In the genomic region with DNA sequence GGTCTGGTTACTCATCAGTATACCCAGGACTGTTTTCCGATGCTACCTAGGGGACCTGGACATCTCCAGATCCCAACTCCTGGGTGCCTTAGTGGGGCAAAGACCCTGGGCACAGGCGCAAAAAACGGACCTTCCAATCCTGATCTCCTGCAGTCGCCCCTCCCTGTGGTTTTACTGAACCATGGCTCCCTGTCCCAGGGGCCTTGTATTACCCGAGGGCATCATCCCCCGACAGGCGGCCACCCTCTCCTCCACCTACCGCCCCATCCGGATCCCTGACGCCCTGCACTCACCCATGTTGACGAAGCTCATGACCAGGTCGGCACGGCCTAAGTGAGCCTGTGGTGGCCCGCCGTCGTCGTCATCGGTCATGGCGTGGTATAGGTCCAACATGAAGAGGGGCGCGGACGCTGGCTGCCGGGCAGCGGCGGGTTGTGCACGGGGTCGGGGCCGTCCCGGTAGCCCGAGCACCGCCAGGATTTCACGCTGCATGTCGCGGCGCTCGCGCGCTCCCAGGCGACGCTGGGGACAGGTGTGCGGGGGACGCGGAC, we compare ENCODE assay signal across 8 mouse cellular contexts. TPM values are rescaled to one million over a fixed set of nuclear protein-coding genes. Genes with fewer than 3 reads are reported as not detected.
DNase-seq lines count a peak whose midpoint lies in the region; ATAC-seq and TF ChIP-seq lines count a peak whose summit lies in the region.

No protein-coding gene starts in this region.

- TF ChIP-seq POLR2A in heart, adult 2 months (IDR thresholded peaks at IDR 0.05; ENCODE audit: insufficient read depth, low read depth, low read length), result no peak
- TF ChIP-seq POLR2A in cerebellum, adult 2 months (IDR thresholded peaks at IDR 0.05; ENCODE audit: borderline replicate concordance, insufficient read depth, low read length), result no peak

- H3K27ac ChIP-seq in heart, adult 2 months, result no peak overlapping the region
- H3K27ac ChIP-seq in cerebellum, adult 2 months (ENCODE audit: insufficient read depth, low read length), result no peak overlapping the region

- peaks cover 8% of the 10 kb centered on the region for H3K9me3 ChIP-seq in G1E (replicated peaks)
- H3K9me3 ChIP-seq in megakaryocyte, embryonic 14.5 days, result no peaks in the 10 kb centered on the region

- H3K9ac ChIP-seq in heart, adult 2 months (ENCODE audit: low read depth, low read length), result peak overlapping the region; percentile 17

- no peaks in the 10 kb centered on the region for H3K4me1 ChIP-seq in heart, adult 2 months (ENCODE audit: control insufficient read depth, insufficient read depth, low read length)
- peaks cover 15% of the 10 kb centered on the region for H3K4me1 ChIP-seq in G1E (ENCODE audit: insufficient read depth, low read depth, low read length)
- peaks cover 65% of the 10 kb centered on the region for H3K4me1 ChIP-seq in megakaryocyte, embryonic 14.5 days
- no peaks in the 10 kb centered on the region for H3K4me1 ChIP-seq in cerebellum, adult 2 months (ENCODE audit: control insufficient read depth, insufficient read depth, low read length)

- peak overlapping the region; percentile 47 for H3K4me3 ChIP-seq in heart, adult 2 months
- H3K4me3 ChIP-seq in G1E (ENCODE audit: low read depth, low read length), result peak overlapping the region; percentile 69; the same call in 1 of the 2 replicates
- H3K4me3 ChIP-seq in megakaryocyte, embryonic 14.5 days (replicated peaks), result peak overlapping the region; percentile 99
- H3K4me3 ChIP-seq in cerebellum, adult 2 months (replicated peaks; ENCODE audit: insufficient read depth, low read depth, low read length), result no peak overlapping the region

- TF ChIP-seq CTCF in heart, adult 2 months (IDR thresholded peaks at IDR 0.05), result no peak
- TF ChIP-seq CTCF in G1E (IDR thresholded peaks at IDR 0.05; ENCODE audit: low read depth, low read length), result no peak
- TF ChIP-seq CTCF in cerebellum, adult 2 months (IDR thresholded peaks at IDR 0.05; ENCODE audit: borderline replicate concordance, insufficient read depth, low read depth, low read length), result no peak

- H3K79me2 ChIP-seq in heart, adult 2 months (replicated peaks; ENCODE audit: control insufficient read depth, insufficient read depth, low read length), result no peaks in the 10 kb centered on the region

- no peak for DNase-seq in heart, adult 2 months
- DNase-seq in heart, adult 18-20 months, result no peak
- no peak for DNase-seq in G1E (ENCODE audit: low spot score)
- no peak for DNase-seq in cerebellum, adult 9-11 months
- DNase-seq in cerebellum, adult 2 months, result no peak
- no peak for DNase-seq in Muller cell, postnatal 12 days (ENCODE audit: inconsistent ontology term)

- H3K36me3 ChIP-seq in heart, adult 2 months (ENCODE audit: control insufficient read depth, insufficient read depth, low read length), result no peaks in the 10 kb centered on the region
- H3K36me3 ChIP-seq in G1E (replicated peaks), result no peaks in the 10 kb centered on the region
- H3K36me3 ChIP-seq in megakaryocyte, embryonic 14.5 days (replicated peaks; ENCODE audit: low read length), result peaks cover 8% of the 10 kb centered on the region

- ATAC-seq in G1E (ENCODE audit: extremely low read depth, insufficient number of reproducible peaks, low FRiP score, poor library complexity, severe bottlenecking), result no peak
- peak; percentile 4 to 20; a peak in 1 of 4 replicates for ATAC-seq in hematopoietic stem cell, adult 5-6 weeks (replicated peaks in 1 of 2; ENCODE audit: insufficient read depth in 1 of 2, low FRiP score in 2 of 2, low TSS enrichment in 1 of 2, low read depth in 1 of 2, poor library complexity in 2 of 2, severe bottlenecking in 2 of 2)

- intact Hi-C loops in heart, adult 2 months (cut with DNase I), result no loop called here

- 4% methylated on average over 43 of the region's 43 CpGs for WGBS in heart, adult 2 months
- WGBS in cerebellum, adult 2 months, result 3% methylated on average over 43 of the region's 43 CpGs

- H3K27me3 ChIP-seq in heart, adult 2 months (ENCODE audit: control insufficient read depth, insufficient read depth, low read length), result peaks cover 8% of the 10 kb centered on the region
- peaks cover 43% of the 10 kb centered on the region for H3K27me3 ChIP-seq in G1E (ENCODE audit: insufficient read depth, low read length)
- peaks cover 23% of the 10 kb centered on the region for H3K27me3 ChIP-seq in megakaryocyte, embryonic 14.5 days (replicated peaks)
- H3K27me3 ChIP-seq in cerebellum, adult 2 months (ENCODE audit: control insufficient read depth, insufficient read depth, low read length), result no peaks in the 10 kb centered on the region; the same call in 1 of the 2 replicates

- no peak for TF ChIP-seq EP300 in heart, adult 2 months (IDR thresholded peaks at IDR 0.05; ENCODE audit: insufficient read depth, low read depth, low read length)

RNA-seq across cellular contexts. Expression of a gene that starts 0.9 kb away (rescaled TPM):
- not detected for total RNA-seq in heart, adult 2 months (2021)
- not detected in 2 replicates for polyA plus RNA-seq in heart, adult 2 months (2012; rRNA removed)
- not detected for total RNA-seq in heart, adult 18-20 months (2021)
- total RNA-seq in G1E (2014; fragmentation: Nextera tagmentation) (not detected in 2 replicates), G1E (2017) (0.05 TPM in 1 of 2 replicates, not detected in the other)
- 0.02 and 0.10 TPM in 2 replicates for polyA plus RNA-seq in G1E (2012)
- total RNA-seq in hematopoietic stem cell, adult 5-6 weeks (2017), result 0.19 TPM in 1 of 2 replicates, not detected in the other
- 5.1 and 11.5 TPM in 2 replicates for polyA plus RNA-seq in megakaryocyte, embryonic 14.5 days (2012; ENCODE audit: insufficient read depth, low replicate concordance)
- polyA plus RNA-seq in cerebellum, adult 2 months (2012; rRNA removed), result 0.21 and 0.41 TPM in 2 replicates

RNA-seq across cellular contexts. Expression of a gene that starts 18.7 kb away (rescaled TPM):
- total RNA-seq in heart, adult 2 months (2021), result not detected
- 0.06 TPM in 1 of 2 replicates, not detected in the other for polyA plus RNA-seq in heart, adult 2 months (2012; rRNA removed)
- not detected for total RNA-seq in heart, adult 18-20 months (2021)
- not detected in 2 replicates for total RNA-seq in G1E (2014; fragmentation: Nextera tagmentation)
- 0.33 TPM in 1 of 2 replicates, not detected in the other for total RNA-seq in G1E (2017)
- not detected in 2 replicates for polyA plus RNA-seq in G1E (2012)
- not detected in 2 replicates for total RNA-seq in hematopoietic stem cell, adult 5-6 weeks (2017)
- polyA plus RNA-seq in megakaryocyte, embryonic 14.5 days (2012; ENCODE audit: insufficient read depth, low replicate concordance), result 0.56 TPM in 1 of 2 replicates, not detected in the other
- not detected in 2 replicates for polyA plus RNA-seq in cerebellum, adult 2 months (2012; rRNA removed)
